8 mouse cellular contexts compared by ENCODE assay signal in genomic region chr16:7136971-7137370, GRCm38 (mm10).
DNase-seq lines count a peak whose midpoint lies in the region; ATAC-seq lines count a peak whose summit lies in the region.

No protein-coding gene starts in this region.

- H3K27ac ChIP-seq in midbrain, embryonic 14.5 days (replicated peaks; ENCODE audit: low read depth, low read length), result no peak overlapping the region
- H3K27ac ChIP-seq in midbrain, embryonic 11.5 days (ENCODE audit: low read depth, low read length), result no peak overlapping the region
- no peak overlapping the region for H3K27ac ChIP-seq in limb, embryonic 15.5 days

- H3K9ac ChIP-seq in midbrain, embryonic 14.5 days (replicated peaks; ENCODE audit: low read length), result no peak overlapping the region
- H3K9ac ChIP-seq in midbrain, embryonic 11.5 days (ENCODE audit: low read length), result no peak overlapping the region
- H3K9ac ChIP-seq in limb, embryonic 15.5 days, result no peak overlapping the region

- no peak overlapping the region for H3K4me3 ChIP-seq in midbrain, embryonic 14.5 days (replicated peaks; ENCODE audit: low read depth, low read length)
- no peak overlapping the region for H3K4me3 ChIP-seq in midbrain, embryonic 11.5 days (ENCODE audit: low read depth, low read length)
- no peak overlapping the region for H3K4me3 ChIP-seq in limb, embryonic 15.5 days

- intact Hi-C loops in heart, postnatal 10 days (cut with DNase I), result loop anchor here (5.0 kb wide), 2 partner anchors 140 to 795 kb away; no protein-coding TSS in a partner anchor

- peak; percentile 40 to 54 for DNase-seq in cerebellum, postnatal 10 days
- DNase-seq in cerebellum, adult 9-10 months, result no peak
- peak; percentile 72 for DNase-seq in midbrain, embryonic 14.5 days
- no peak for DNase-seq in midbrain, embryonic 11.5 days (ENCODE audit: low spot score, missing footprints)
- peak; percentile 66 to 69 for DNase-seq in heart, postnatal 10 days
- DNase-seq in spleen, postnatal 10 days (ENCODE audit: low spot score in 2 of 2), result no peak
- no peak for DNase-seq in urinary bladder, postnatal 4 days (ENCODE audit: low spot score in 2 of 2)

- no peaks in the 10 kb centered on the region for H3K27me3 ChIP-seq in midbrain, embryonic 14.5 days (ENCODE audit: control insufficient read depth, insufficient read depth, low read length)
- H3K27me3 ChIP-seq in midbrain, embryonic 11.5 days (ENCODE audit: control insufficient read depth, insufficient read depth, low read length), result no peaks in the 10 kb centered on the region
- H3K27me3 ChIP-seq in limb, embryonic 15.5 days, result no peaks in the 10 kb centered on the region

- no peak for ATAC-seq in midbrain, embryonic 14.5 days (ENCODE audit: low FRiP score, low TSS enrichment)
- ATAC-seq in midbrain, embryonic 11.5 days (ENCODE audit: low FRiP score), result no peak
- 0 out of 2 replicates have a peak, but pooled peaks have one; percentile 35 for ATAC-seq in limb, embryonic 15.5 days (ENCODE audit: insufficient number of reproducible peaks, low FRiP score, low TSS enrichment, low read depth)

- H3K4me2 ChIP-seq in midbrain, embryonic 14.5 days (ENCODE audit: low read length), result no peak overlapping the region
- no peak overlapping the region for H3K4me2 ChIP-seq in midbrain, embryonic 11.5 days
- no peak overlapping the region for H3K4me2 ChIP-seq in limb, embryonic 15.5 days

- H3K9me3 ChIP-seq in midbrain, embryonic 14.5 days (ENCODE audit: control insufficient read depth, low read length), result no peaks in the 10 kb centered on the region
- H3K9me3 ChIP-seq in midbrain, embryonic 11.5 days (ENCODE audit: control insufficient read depth, low read length), result no peaks in the 10 kb centered on the region
- no peaks in the 10 kb centered on the region for H3K9me3 ChIP-seq in limb, embryonic 15.5 days

- 45% methylated on average over 1 of the region's 1 CpGs for WGBS in midbrain, embryonic 14.5 days
- WGBS in midbrain, embryonic 11.5 days, result 52% methylated on average over 1 of the region's 1 CpGs
- WGBS in limb, embryonic 15.5 days, result 19% methylated on average over 1 of the region's 1 CpGs

- no peaks in the 10 kb centered on the region for H3K36me3 ChIP-seq in midbrain, embryonic 14.5 days (ENCODE audit: control insufficient read depth, insufficient read depth, low read length)
- no peaks in the 10 kb centered on the region for H3K36me3 ChIP-seq in midbrain, embryonic 11.5 days (ENCODE audit: control insufficient read depth, insufficient read depth, low read length)
- H3K36me3 ChIP-seq in limb, embryonic 15.5 days, result no peaks in the 10 kb centered on the region

- peaks cover 8% of the 10 kb centered on the region; the same call in 1 of the 2 replicates for H3K4me1 ChIP-seq in midbrain, embryonic 14.5 days (ENCODE audit: control insufficient read depth, insufficient read depth, low read length)
- no peaks in the 10 kb centered on the region for H3K4me1 ChIP-seq in midbrain, embryonic 11.5 days (ENCODE audit: control insufficient read depth, insufficient read depth, low read length)
- H3K4me1 ChIP-seq in limb, embryonic 15.5 days, result peaks cover 4% of the 10 kb centered on the region; the same call in 1 of the 2 replicates

Comparison
In these comparisons a context has a peak if more than half of its experiments do, and no peak if none do; other contexts are left out.
1. DNase-seq: peak in cerebellum, postnatal 10 days (2 of 2), midbrain, embryonic 14.5 days (single experiment) and heart, postnatal 10 days (2 of 2); none in cerebellum, adult 9-10 months (single experiment), midbrain, embryonic 11.5 days (single experiment), spleen, postnatal 10 days (0 of 2) and urinary bladder, postnatal 4 days (0 of 2).